Mouse (Mus musculus) ES-Bruce4 (cell line): ENCODE data around the gene Ninl. TPM values are rescaled to one million over a fixed set of nuclear protein-coding genes. Genes with fewer than 3 reads are reported as not detected.

Experiments used
- H3K27ac ChIP-seq: 2 replicates; pipeline ENCODE4 v1.5.1; 2012; ENCODE audit warnings: low read length, inconsistent platforms; ENCODE audit not compliant: insufficient read depth
- H3K27me3 ChIP-seq: 2 replicates; pipeline ENCODE4 v1.6.1; 2012; ENCODE audit warnings: mild to moderate bottlenecking, low read length, inconsistent platforms; ENCODE audit not compliant: control insufficient read depth, poor library complexity, insufficient read depth, severe bottlenecking
- H3K36me3 ChIP-seq: 2 replicates; pipeline ENCODE4 v1.6.1; 2012; ENCODE audit warnings: inconsistent platforms, mild to moderate bottlenecking, low read length, moderate library complexity; ENCODE audit not compliant: control insufficient read depth, poor library complexity, insufficient read depth, severe bottlenecking
- H3K4me1 ChIP-seq: one replicate; pipeline ENCODE4 v1.8.1; 2011; ENCODE audit warnings: low read length; ENCODE audit not compliant: control insufficient read depth, insufficient read depth
- H3K4me3 ChIP-seq: 2 replicates; pipeline ENCODE4 v1.5.1; 2011; ENCODE audit warnings: low read depth, mild to moderate bottlenecking, low read length
- H3K9ac ChIP-seq: 2 replicates; pipeline ENCODE4 v1.6.1; 2012; ENCODE audit warnings: low read depth, mild to moderate bottlenecking, inconsistent platforms; ENCODE audit not compliant: poor library complexity, severe bottlenecking
- H3K9me3 ChIP-seq: replicated peaks from 2 replicates; pipeline ENCODE4 v1.6.1; 2012; ENCODE audit warnings: mild to moderate bottlenecking, low read length, inconsistent platforms; ENCODE audit not compliant: control insufficient read depth, poor library complexity, insufficient read depth, severe bottlenecking
- CTCF ChIP-seq: IDR thresholded peaks from one replicate; pipeline ENCODE4 v1.8.1; 2011; ENCODE audit warnings: low read depth, low read length
- EP300 ChIP-seq: IDR thresholded peaks from 2 replicates; pipeline ENCODE4 v1.6.1; 2011; ENCODE audit warnings: low read depth, low read length; ENCODE audit not compliant: insufficient read depth
- POLR2A ChIP-seq: IDR thresholded peaks from one replicate; pipeline ENCODE4 v1.8.1; 2011; ENCODE audit warnings: low read length; ENCODE audit not compliant: insufficient read depth
- polyA plus RNA-seq: library from polyadenylated mRNA; stranded (reverse); fragments of >200 nt; gene quantifications from 2 replicates; pipeline ENCODE4 v1.2.4, GENCODE M21; 2011; ENCODE audit warnings: low read depth; ENCODE audit not compliant: missing spikeins, insufficient read depth, insufficient read length

Ninl gene
- polyA plus RNA-seq, 1 experiment = 24.7 TPM

- Histone ChIP-seq H3K9me3 (no peaks in the 10 kb centered on the region), H3K36me3 (0 out of 2 replicates have a peak, but pooled peaks cover 3% of the 10 kb centered on the region), H3K4me3 (peak within 1 kb of the TSS; percentile 87), H3K27me3 (no peaks in the 10 kb centered on the region), H3K4me1 (no peaks in the 10 kb centered on the region), H3K9ac (peak within 1 kb of the TSS; percentile 56), H3K27ac (peak within 1 kb of the TSS; percentile 71)
- no peak for TF ChIP-seq CTCF
- 0 out of 2 replicates have a peak, but pooled peaks have one; percentile 27 for TF ChIP-seq EP300
- no peak for TF ChIP-seq POLR2A
These were observed 134.8 kb downstream of the Ninl start, which contains the start of gene Abhd12 for GRCm38 (mm10) chr2:150904272-150904935. TSS of gene Abhd12 (minus strand) at chr2:150904741.

GRCm38 (mm10) chr2:150902347-150902746 is 136.8 kb downstream of the Ninl start:
- Histone ChIP-seq H3K9me3 (no peaks in the 10 kb centered on the region), H3K4me3 (no peak overlapping the region), H3K4me1 (no peaks in the 10 kb centered on the region), H3K9ac (no peak overlapping the region), H3K27me3 (no peaks in the 10 kb centered on the region), H3K36me3 (0 out of 2 replicates have a peak, but pooled peaks cover 3% of the 10 kb centered on the region), H3K27ac (no peak overlapping the region)
- TF ChIP-seq EP300 (no peak), POLR2A (no peak)

DNA sequence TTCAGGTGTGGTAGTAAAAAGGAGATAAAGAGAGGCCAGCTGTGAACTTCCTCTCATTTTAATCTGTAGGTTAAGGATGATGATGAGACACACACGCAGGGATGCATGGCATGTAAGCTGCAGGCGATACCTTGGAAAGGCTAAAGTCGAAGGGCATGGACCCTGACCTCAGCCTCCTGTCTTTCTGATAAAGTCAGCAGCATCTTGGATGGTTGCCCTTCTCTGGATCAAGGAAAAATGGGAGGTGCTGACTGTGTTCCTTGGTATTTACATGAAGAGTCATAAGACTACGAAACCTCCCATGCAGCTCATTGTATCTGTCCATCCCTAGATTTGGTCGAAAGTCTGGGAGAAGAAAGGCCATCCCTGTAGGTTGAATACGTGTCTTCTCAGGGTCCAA is 138.8 kb downstream of the Ninl start:
- 0 out of 2 replicates have a peak, but pooled peaks cover 3% of the 10 kb centered on the region for H3K36me3 ChIP-seq
- no peaks in the 10 kb centered on the region for H3K9me3 ChIP-seq
- TF ChIP-seq CTCF = no peak
- TF ChIP-seq POLR2A = no peak
- no peak for TF ChIP-seq EP300
- no peak overlapping the region for H3K9ac ChIP-seq
- no peak overlapping the region for H3K4me3 ChIP-seq
- no peak overlapping the region for H3K27ac ChIP-seq
- no peaks in the 10 kb centered on the region for H3K27me3 ChIP-seq
- H3K4me1 ChIP-seq = no peaks in the 10 kb centered on the region

- no peak overlapping the region for H3K9ac ChIP-seq
- no peak overlapping the region for H3K27ac ChIP-seq
- H3K36me3 ChIP-seq = 0 out of 2 replicates have a peak, but pooled peaks cover 3% of the 10 kb centered on the region
- no peaks in the 10 kb centered on the region for H3K9me3 ChIP-seq
- H3K27me3 ChIP-seq = no peaks in the 10 kb centered on the region
- no peak overlapping the region for H3K4me3 ChIP-seq
- no peaks in the 10 kb centered on the region for H3K4me1 ChIP-seq
- TF ChIP-seq EP300 (no peak), POLR2A (no peak), CTCF (no peak)
These were observed 143.4 kb downstream of the Ninl start for GRCm38 (mm10) chr2:150895691-150896252.

DNA sequence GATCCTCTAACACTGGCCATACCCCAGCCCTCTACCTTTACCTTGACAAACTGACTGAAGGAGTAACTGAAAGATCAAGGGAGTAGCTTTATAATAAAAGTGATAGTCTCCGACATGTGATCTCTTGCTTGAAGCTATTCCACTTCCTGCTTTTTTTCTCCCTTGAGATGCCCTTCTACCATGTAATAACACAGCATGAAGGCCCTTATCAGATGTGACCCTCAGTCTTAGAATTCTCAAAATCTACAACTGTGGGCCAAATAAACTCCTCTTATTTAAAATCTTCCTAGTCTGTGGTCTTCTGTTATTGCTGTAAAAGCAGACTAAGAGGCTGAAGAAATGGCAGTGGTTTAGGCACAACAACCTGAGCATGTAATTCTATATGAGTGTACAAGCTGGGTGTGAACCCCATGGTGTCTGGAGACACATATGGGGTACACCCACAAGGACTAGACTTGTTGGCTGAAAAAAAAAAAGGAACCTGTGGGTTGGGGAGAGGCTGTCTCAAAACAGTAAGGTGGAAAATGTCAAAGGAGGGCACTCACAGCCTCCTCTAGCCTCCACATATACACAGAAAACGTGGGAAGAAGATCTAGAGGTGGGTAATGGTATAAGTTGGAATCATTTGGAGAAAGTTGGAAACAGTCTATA is 144.4 kb downstream of the Ninl start:
- no peaks in the 10 kb centered on the region for H3K4me1 ChIP-seq
- H3K9me3 ChIP-seq = no peaks in the 10 kb centered on the region
- H3K27ac ChIP-seq = no peak overlapping the region
- H3K36me3 ChIP-seq = no peaks in the 10 kb centered on the region
- no peaks in the 10 kb centered on the region for H3K27me3 ChIP-seq
- H3K4me3 ChIP-seq = no peak overlapping the region
- H3K9ac ChIP-seq = no peak overlapping the region
- TF ChIP-seq POLR2A (no peak), EP300 (no peak)

- H3K4me1 ChIP-seq = peaks cover 2% of the 10 kb centered on the region
- no peak overlapping the region for H3K4me3 ChIP-seq
- H3K27ac ChIP-seq = no peak overlapping the region
- no peaks in the 10 kb centered on the region for H3K27me3 ChIP-seq
- TF ChIP-seq CTCF (no peak), POLR2A (no peak), EP300 (no peak)
- no peaks in the 10 kb centered on the region for H3K36me3 ChIP-seq
- no peak overlapping the region for H3K9ac ChIP-seq
- H3K9me3 ChIP-seq = no peaks in the 10 kb centered on the region
These were observed 151.8 kb downstream of the Ninl start for GRCm38 (mm10) chr2:150887370-150887769.
